Mouse (Mus musculus) liver, adult 2 months (tissue): Measurements from ENCODE around the gene Gm5930. TPM values are rescaled to one million over a fixed set of nuclear protein-coding genes. Genes with fewer than 3 reads are reported as not detected.
A peak's percentile ranks its signal among the peaks of the same experiment; 100 is the strongest.
"Not testable (repeated sequence)": the region's sequence is repeated elsewhere in the genome, so short reads cannot be mapped to it uniquely, and the experiment has no call there.

Source experiments
- DNase-seq: peaks from one replicate; pipeline ENCODE4 v3.0.0-alpha.2; 2011; ENCODE audit warnings: low read depth, low spot score; ENCODE audit errors: extremely low read depth
- H3K27ac ChIP-seq: fragments of 200-500 bp; replicated peaks from 2 replicates; pipeline ENCODE4 v1.5.1; 2012; ENCODE audit warnings: low read depth, mild to moderate bottlenecking, control low read depth, inconsistent platforms, low read length; ENCODE audit not compliant: insufficient read depth
- H3K27me3 ChIP-seq: fragments of 200-500 bp; 2 replicates; pipeline ENCODE4 v1.6.1; 2012; ENCODE audit warnings: mild to moderate bottlenecking, moderate library complexity, low read length, inconsistent platforms; ENCODE audit not compliant: control insufficient read depth, insufficient read depth
- H3K36me3 ChIP-seq: fragments of 200-500 bp; 2 replicates; pipeline ENCODE4 v1.6.1; 2012; ENCODE audit warnings: low read length, inconsistent platforms; ENCODE audit not compliant: control insufficient read depth, insufficient read depth
- H3K4me1 ChIP-seq: fragments of 200-500 bp; 2 replicates; pipeline ENCODE4 v1.6.1; 2011; ENCODE audit warnings: low read length; ENCODE audit not compliant: control insufficient read depth, insufficient read depth
- H3K4me3 ChIP-seq: fragments of 200-500 bp; 2 replicates; pipeline ENCODE4 v1.5.1; 2011; ENCODE audit warnings: low read depth, mild to moderate bottlenecking, control low read depth, low read length, moderate library complexity; ENCODE audit not compliant: insufficient read depth
- H3K79me2 ChIP-seq: fragments of 200-500 bp; 2 replicates; pipeline ENCODE4 v1.6.1; 2012; ENCODE audit warnings: inconsistent platforms, mild to moderate bottlenecking, low read length, moderate library complexity; ENCODE audit not compliant: control insufficient read depth, insufficient read depth
- H3K9ac ChIP-seq: fragments of 200-500 bp; 2 replicates; pipeline ENCODE4 v1.6.1; 2012; ENCODE audit warnings: low read depth, mild to moderate bottlenecking, control low read depth, inconsistent platforms, low read length
- WGBS: fragments of 180-500 bp; shearing (Covaris S2); methylation state at CpG from one replicate; pipeline ENCODE4 v1.1.7; 2018; 5-methylcytosine and 5-hydroxymethylcytosine counted together
- polyA plus RNA-seq: library from polyadenylated mRNA; depleted of rRNA; stranded (reverse); fragments of >200 nt; gene quantifications from 2 replicates; pipeline ENCODE4 v1.2.3, GENCODE M21; 2012; rRNA removed
- total RNA-seq: library from RNA; depleted of rRNA; stranded (reverse); fragments of >200 nt; gene quantifications from 2 replicates; pipeline ENCODE4 v1.2.3, GENCODE M21; 2014; rRNA removed

The Gm5930 gene
- total RNA-seq (not detected in 2 replicates), polyA plus RNA-seq (not detected in 2 replicates)

- H3K79me2 ChIP-seq, H3K27ac ChIP-seq, H3K9ac ChIP-seq, H3K36me3 ChIP-seq, DNase-seq, H3K4me1 ChIP-seq, H3K27me3 ChIP-seq, H3K4me3 ChIP-seq: not testable (repeated sequence)
- no CpG with 5 or more reads among the region's 2 CpGs for WGBS
Measured at GRCm38 (mm10) chr14:44338484-44338883, at the start of gene Gm5930. Gene Gm5930 (minus strand): TSS chr14:44338584.

GRCm38 (mm10) chr14:44384233-44384632, 45.8 kb upstream of the Gm5930 start:
- not testable (repeated sequence) for DNase-seq, H3K27me3 ChIP-seq, H3K79me2 ChIP-seq, H3K4me3 ChIP-seq, H3K36me3 ChIP-seq, H3K4me1 ChIP-seq, H3K9ac ChIP-seq, H3K27ac ChIP-seq
- 77% methylated on average over 4 of the region's 4 CpGs for WGBS

GRCm38 (mm10) chr14:44365057-44365456, 26.7 kb upstream of the Gm5930 start, which contains the start of gene Gm8229:
Gene Gm8229 (plus strand): TSS chr14:44365357.
- not testable (repeated sequence) for H3K4me3 ChIP-seq, H3K36me3 ChIP-seq, DNase-seq, H3K27ac ChIP-seq, H3K9ac ChIP-seq, H3K79me2 ChIP-seq, H3K27me3 ChIP-seq, H3K4me1 ChIP-seq
- 85% methylated on average over 4 of the region's 4 CpGs for WGBS

- H3K27me3 ChIP-seq, H3K4me3 ChIP-seq: not testable (repeated sequence)
Measured at GRCm38 (mm10) chr14:44362301-44362700, 23.9 kb upstream of the Gm5930 start.

GRCm38 (mm10) chr14:44361416-44361815, 23.0 kb upstream of the Gm5930 start:
- not testable (repeated sequence) for H3K27ac ChIP-seq, H3K4me1 ChIP-seq, DNase-seq, H3K27me3 ChIP-seq, H3K9ac ChIP-seq, H3K4me3 ChIP-seq, H3K36me3 ChIP-seq, H3K79me2 ChIP-seq
- 29% methylated on average over 2 of the region's 2 CpGs for WGBS

More at GRCm38 (mm10) chr14:44362301-44362700, 23.9 kb upstream of the Gm5930 start:
- H3K4me1 ChIP-seq, H3K36me3 ChIP-seq, H3K79me2 ChIP-seq, H3K27ac ChIP-seq, H3K9ac ChIP-seq: not testable (repeated sequence)
- DNase-seq = peak; percentile 0

- not testable (repeated sequence) for H3K9ac ChIP-seq, H3K27ac ChIP-seq, H3K79me2 ChIP-seq, DNase-seq, H3K4me3 ChIP-seq, H3K4me1 ChIP-seq, H3K36me3 ChIP-seq, H3K27me3 ChIP-seq
- 61% methylated on average over 4 of the region's 4 CpGs for WGBS
Measured at GRCm38 (mm10) chr14:44312049-44312448, 26.3 kb downstream of the Gm5930 start.

GRCm38 (mm10) chr14:44285280-44285679, 53.1 kb downstream of the Gm5930 start, which contains the start of gene Gm8220:
Gene Gm8220 (plus strand): TSS chr14:44285580.
- not testable (repeated sequence) for H3K4me1 ChIP-seq, H3K36me3 ChIP-seq, H3K79me2 ChIP-seq, H3K27ac ChIP-seq, DNase-seq, H3K9ac ChIP-seq, H3K27me3 ChIP-seq, H3K4me3 ChIP-seq
- WGBS = 84% methylated on average over 2 of the region's 2 CpGs

Other genes starting within 250 kb of the Gm5930 start
- gene Ear2, start 235.9 kb downstream of the Gm5930 start, total RNA-seq = 7.0 and 9.2 TPM in 2 replicates
- gene Ear2, start 235.9 kb downstream of the Gm5930 start, polyA plus RNA-seq = 4.1 and 11.5 TPM in 2 replicates
- not detected in 2 replicates for gene Gm3327, start 214.7 kb downstream of the Gm5930 start, total RNA-seq
- not detected in 2 replicates for gene Gm3327, start 214.7 kb downstream of the Gm5930 start, polyA plus RNA-seq
- gene Gm8212, start 140.9 kb downstream of the Gm5930 start, total RNA-seq = not detected in 2 replicates
- gene Gm8212, start 140.9 kb downstream of the Gm5930 start, polyA plus RNA-seq = not detected in 2 replicates
- not detected in 2 replicates for gene 4930503E14Rik, start 125.3 kb downstream of the Gm5930 start, total RNA-seq
- gene 4930503E14Rik, start 125.3 kb downstream of the Gm5930 start, polyA plus RNA-seq = not detected in 2 replicates
- gene Gm8220, start 53.0 kb downstream of the Gm5930 start, total RNA-seq = not detected in 2 replicates
- not detected in 2 replicates for gene Gm8220, start 53.0 kb downstream of the Gm5930 start, polyA plus RNA-seq
- not detected in 2 replicates for gene Gm8229, start 26.8 kb upstream of the Gm5930 start, total RNA-seq
- gene Gm8229, start 26.8 kb upstream of the Gm5930 start, polyA plus RNA-seq = not detected in 2 replicates
- gene Gm3371, start 72.1 kb upstream of the Gm5930 start, total RNA-seq = not detected in 2 replicates
- not detected in 2 replicates for gene Gm3371, start 72.1 kb upstream of the Gm5930 start, polyA plus RNA-seq
- not detected in 2 replicates for gene Gm8232, start 95.1 kb upstream of the Gm5930 start, total RNA-seq
- gene Gm8232, start 95.1 kb upstream of the Gm5930 start, polyA plus RNA-seq = not detected in 2 replicates
- gene BC061237, start 153.9 kb upstream of the Gm5930 start, total RNA-seq = not detected in 2 replicates
- gene BC061237, start 153.9 kb upstream of the Gm5930 start, polyA plus RNA-seq = not detected in 2 replicates
- gene Gm17093, start 179.7 kb upstream of the Gm5930 start, total RNA-seq = not detected in 2 replicates
- gene Gm17093, start 179.7 kb upstream of the Gm5930 start, polyA plus RNA-seq = not detected in 2 replicates
- not detected in 2 replicates for gene Gm8247, start 244.6 kb upstream of the Gm5930 start, total RNA-seq
- gene Gm8247, start 244.6 kb upstream of the Gm5930 start, polyA plus RNA-seq = not detected in 2 replicates